Mouse (Mus musculus): ENCODE measurements at regions not wholly inside any gene's neighbourhood (a gene's known extent, or its start where the extent isn't known, plus 50 kb on each side); places are given as distances from the start of the nearest gene placed in this dataset.

DNA sequence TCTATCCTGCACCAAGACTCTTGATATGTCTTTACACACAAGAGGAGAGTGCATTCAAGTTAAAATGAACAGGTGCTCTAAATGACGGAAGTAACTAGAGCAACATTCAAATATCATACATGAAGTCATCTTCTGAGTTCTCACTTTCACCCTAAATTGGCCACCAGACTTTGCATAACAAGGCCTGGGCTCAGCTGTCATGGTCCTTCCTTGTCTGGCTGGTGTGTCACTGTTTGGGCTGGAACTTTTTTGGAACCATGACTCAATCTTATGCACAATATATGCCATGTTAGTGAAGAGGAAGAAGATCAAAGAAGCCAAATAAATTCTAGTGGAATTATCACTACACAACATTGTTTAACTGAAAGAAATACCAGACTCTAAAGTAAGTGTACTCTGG is 318.7 kb upstream of the BB014433 start:
- DNase-seq (ENCODE audit: extremely low read depth, low read depth, low spot score) = no peak
- no peak overlapping the region for H3K4me3 ChIP-seq (ENCODE audit: insufficient read depth, low read depth, low read length)
- 86% methylated on average over 1 of the region's 1 CpGs for whole genome bisulfite sequencing

DNA sequence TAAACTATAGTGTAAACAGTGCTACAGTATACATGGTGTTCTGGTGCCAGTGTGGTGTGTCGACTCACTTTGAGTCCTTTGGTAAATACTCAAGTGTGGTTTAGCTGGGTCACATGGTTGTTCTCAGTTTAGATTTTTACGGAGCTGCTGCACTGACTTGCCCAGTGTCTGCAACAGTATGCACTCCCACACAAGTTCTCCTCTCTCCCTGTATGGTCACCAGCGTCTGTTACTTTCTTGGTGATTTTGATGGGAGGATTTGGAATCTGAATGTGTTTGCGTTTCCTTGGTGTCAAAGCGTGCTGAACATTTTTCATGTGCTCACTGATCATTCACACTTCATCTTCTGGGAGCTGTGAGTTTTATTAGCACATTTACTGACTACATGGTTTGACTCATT is 298.3 kb upstream of the BB014433 start:
- no peak for TF ChIP-seq CTCF (IDR thresholded peaks at IDR 0.05; ENCODE audit: low read depth, low read length)
- DNase-seq (ENCODE audit: extremely low read depth, low read depth, low spot score) = no peak
- Histone ChIP-seq H3K4me1 (ENCODE audit: control insufficient read depth, insufficient read depth, low read length) (no peaks in the 10 kb centered on the region), H3K27ac (replicated peaks; ENCODE audit: insufficient read depth, low read depth, low read length) (no peak overlapping the region), H3K79me2 (ENCODE audit: control insufficient read depth, insufficient read depth, low read length) (no peaks in the 10 kb centered on the region), H3K4me3 (ENCODE audit: insufficient read depth, low read depth, low read length) (no peak overlapping the region), H3K9ac (ENCODE audit: low read depth, low read length) (no peak overlapping the region), H3K36me3 (ENCODE audit: control insufficient read depth, insufficient read depth, low read length) (no peaks in the 10 kb centered on the region), H3K27me3 (ENCODE audit: control insufficient read depth, insufficient read depth, low read length) (no peaks in the 10 kb centered on the region)
- 75% methylated on average over 5 of the region's 5 CpGs for WGBS

More for the DNA sequence above, 318.7 kb upstream of the BB014433 start:
- no peaks in the 10 kb centered on the region for H3K79me2 ChIP-seq (ENCODE audit: control insufficient read depth, insufficient read depth, low read length)
- H3K27me3 ChIP-seq (ENCODE audit: control insufficient read depth, insufficient read depth, low read length) = no peaks in the 10 kb centered on the region
- H3K27ac ChIP-seq (replicated peaks; ENCODE audit: insufficient read depth, low read depth, low read length) = no peak overlapping the region
- H3K9ac ChIP-seq (ENCODE audit: low read depth, low read length) = no peak overlapping the region
- H3K4me1 ChIP-seq (ENCODE audit: control insufficient read depth, insufficient read depth, low read length) = no peaks in the 10 kb centered on the region
- H3K36me3 ChIP-seq (ENCODE audit: control insufficient read depth, insufficient read depth, low read length) = no peaks in the 10 kb centered on the region
- no peak for TF ChIP-seq CTCF (IDR thresholded peaks at IDR 0.05; ENCODE audit: low read depth, low read length)
- TF ChIP-seq POLR2A (IDR thresholded peaks at IDR 0.05; ENCODE audit: extremely low read depth, insufficient read depth, low read length) = no peak

DNA sequence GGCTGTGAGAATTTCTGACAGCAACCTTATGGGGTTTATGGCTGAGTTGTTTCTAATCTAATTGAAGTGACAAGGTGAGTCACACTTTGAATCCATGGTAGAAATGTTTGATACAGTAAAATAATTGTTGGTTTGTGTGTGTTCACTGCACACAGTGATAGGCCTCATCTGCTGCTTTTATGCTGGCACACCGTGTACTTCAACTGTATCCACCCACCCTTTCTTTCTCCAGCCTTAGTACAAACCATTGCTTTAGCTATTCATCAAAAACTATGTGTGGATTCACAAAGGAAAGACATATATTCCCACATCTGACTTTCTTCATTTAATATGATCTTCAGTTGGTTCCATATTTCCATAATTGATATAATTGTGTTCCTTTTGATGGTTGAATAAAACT is 297.7 kb upstream of the BB014433 start:
- DNase-seq (ENCODE audit: extremely low read depth, low read depth, low spot score) = no peak
- Histone ChIP-seq H3K36me3 (ENCODE audit: control insufficient read depth, insufficient read depth, low read length) (no peaks in the 10 kb centered on the region), H3K27me3 (ENCODE audit: control insufficient read depth, insufficient read depth, low read length) (no peaks in the 10 kb centered on the region), H3K27ac (replicated peaks; ENCODE audit: insufficient read depth, low read depth, low read length) (no peak overlapping the region), H3K9ac (ENCODE audit: low read depth, low read length) (no peak overlapping the region), H3K4me1 (ENCODE audit: control insufficient read depth, insufficient read depth, low read length) (no peaks in the 10 kb centered on the region), H3K79me2 (ENCODE audit: control insufficient read depth, insufficient read depth, low read length) (no peaks in the 10 kb centered on the region), H3K4me3 (ENCODE audit: insufficient read depth, low read depth, low read length) (no peak overlapping the region)
- TF ChIP-seq CTCF (IDR thresholded peaks at IDR 0.05; ENCODE audit: low read depth, low read length) (no peak), POLR2A (IDR thresholded peaks at IDR 0.05; ENCODE audit: extremely low read depth, insufficient read depth, low read length) (no peak)
- WGBS = 87% methylated on average over 1 of the region's 1 CpGs

DNA sequence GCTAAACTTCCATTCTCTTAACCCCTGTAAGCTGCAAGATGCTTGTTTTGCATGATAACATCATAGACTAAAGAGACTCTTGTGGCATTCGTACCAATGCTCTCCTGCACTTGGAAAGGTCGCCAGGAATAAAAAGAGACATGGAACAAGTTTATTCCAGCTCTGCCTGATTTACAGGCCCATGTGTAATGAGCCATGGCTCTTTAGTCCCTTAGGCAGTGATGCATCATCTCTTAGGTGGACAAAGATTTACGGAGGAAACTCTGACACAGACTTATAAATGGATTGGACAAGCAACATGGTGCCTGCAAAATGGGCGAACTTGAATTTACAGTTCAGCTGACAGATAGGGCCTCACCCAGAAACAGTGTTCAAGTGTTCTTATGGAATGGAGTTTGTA is 288.7 kb upstream of the BB014433 start:
- TF ChIP-seq POLR2A (IDR thresholded peaks at IDR 0.05; ENCODE audit: extremely low read depth, insufficient read depth, low read length) = no peak
- no peak for TF ChIP-seq CTCF (IDR thresholded peaks at IDR 0.05; ENCODE audit: low read depth, low read length)
- Histone ChIP-seq H3K27ac (replicated peaks; ENCODE audit: insufficient read depth, low read depth, low read length) (no peak overlapping the region), H3K36me3 (ENCODE audit: control insufficient read depth, insufficient read depth, low read length) (no peaks in the 10 kb centered on the region), H3K9ac (ENCODE audit: low read depth, low read length) (no peak overlapping the region), H3K27me3 (ENCODE audit: control insufficient read depth, insufficient read depth, low read length) (no peaks in the 10 kb centered on the region; the same call in 1 of the 2 replicates), H3K4me3 (ENCODE audit: insufficient read depth, low read depth, low read length) (no peak overlapping the region), H3K4me1 (ENCODE audit: control insufficient read depth, insufficient read depth, low read length) (no peaks in the 10 kb centered on the region), H3K79me2 (ENCODE audit: control insufficient read depth, insufficient read depth, low read length) (no peaks in the 10 kb centered on the region)
- no peak for DNase-seq (ENCODE audit: extremely low read depth, low read depth, low spot score)
- 83% methylated on average over 4 of the region's 4 CpGs for WGBS

DNA sequence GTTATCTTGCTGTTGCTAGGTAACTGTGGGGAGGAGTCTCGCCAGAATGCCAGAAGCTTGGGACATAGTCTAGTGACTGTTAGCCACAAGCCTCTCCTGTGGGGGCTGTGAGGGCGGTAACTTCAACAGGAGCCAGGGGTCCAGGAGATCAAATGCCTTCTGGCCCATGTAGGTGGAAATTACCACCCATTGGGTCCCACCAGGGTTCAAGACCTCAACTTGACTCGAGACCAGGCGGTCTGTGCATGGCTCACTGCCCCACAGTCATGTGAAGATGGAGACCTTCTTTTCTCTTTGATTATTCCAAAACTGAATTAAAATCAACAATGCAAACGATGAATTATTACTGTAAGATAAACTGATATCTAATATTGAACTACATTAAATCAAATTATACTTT is 281.4 kb upstream of the BB014433 start:
- no peak overlapping the region for H3K9ac ChIP-seq (ENCODE audit: low read depth, low read length)
- no peak overlapping the region for H3K4me3 ChIP-seq (ENCODE audit: insufficient read depth, low read depth, low read length)
- 0 out of 2 replicates have a peak, but pooled peaks cover 3% of the 10 kb centered on the region for H3K27me3 ChIP-seq (ENCODE audit: control insufficient read depth, insufficient read depth, low read length)
- H3K36me3 ChIP-seq (ENCODE audit: control insufficient read depth, insufficient read depth, low read length) = no peaks in the 10 kb centered on the region
- H3K27ac ChIP-seq (replicated peaks; ENCODE audit: insufficient read depth, low read depth, low read length) = no peak overlapping the region
- 28% methylated on average over 5 of the region's 5 CpGs for WGBS
- no peaks in the 10 kb centered on the region for H3K79me2 ChIP-seq (ENCODE audit: control insufficient read depth, insufficient read depth, low read length)
- no peaks in the 10 kb centered on the region for H3K4me1 ChIP-seq (ENCODE audit: control insufficient read depth, insufficient read depth, low read length)
- no peak for DNase-seq (ENCODE audit: extremely low read depth, low read depth, low spot score)
- TF ChIP-seq CTCF (IDR thresholded peaks at IDR 0.05; ENCODE audit: low read depth, low read length) = no peak
- no peak for TF ChIP-seq POLR2A (IDR thresholded peaks at IDR 0.05; ENCODE audit: extremely low read depth, insufficient read depth, low read length)

DNA sequence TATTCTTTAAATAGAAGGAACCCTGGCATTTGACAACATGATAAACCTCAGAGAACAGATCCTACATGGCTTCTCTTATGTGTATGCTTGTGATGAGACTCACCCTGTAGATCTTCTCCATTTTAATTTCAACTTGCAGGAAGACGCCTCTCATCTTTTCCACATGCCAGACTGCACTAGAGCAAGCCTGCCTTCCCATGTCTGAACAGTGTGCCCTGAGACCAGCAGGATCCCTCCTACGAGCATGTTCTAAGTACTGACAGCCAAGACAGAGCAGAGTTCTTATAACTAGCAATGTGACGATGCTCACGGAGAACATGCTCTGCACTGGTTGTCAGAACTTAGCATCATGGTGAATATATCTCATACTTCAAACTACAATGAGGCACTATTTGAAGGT is 277.5 kb upstream of the BB014433 start:
- no peak for TF ChIP-seq CTCF (IDR thresholded peaks at IDR 0.05; ENCODE audit: low read depth, low read length)
- TF ChIP-seq POLR2A (IDR thresholded peaks at IDR 0.05; ENCODE audit: extremely low read depth, insufficient read depth, low read length) = no peak
- H3K27ac ChIP-seq (replicated peaks; ENCODE audit: insufficient read depth, low read depth, low read length) = no peak overlapping the region
- H3K36me3 ChIP-seq (ENCODE audit: control insufficient read depth, insufficient read depth, low read length) = no peaks in the 10 kb centered on the region
- no peaks in the 10 kb centered on the region for H3K79me2 ChIP-seq (ENCODE audit: control insufficient read depth, insufficient read depth, low read length)
- no peak overlapping the region for H3K9ac ChIP-seq (ENCODE audit: low read depth, low read length)
- H3K4me1 ChIP-seq (ENCODE audit: control insufficient read depth, insufficient read depth, low read length) = no peaks in the 10 kb centered on the region
- H3K27me3 ChIP-seq (ENCODE audit: control insufficient read depth, insufficient read depth, low read length) = 0 out of 2 replicates have a peak, but pooled peaks cover 3% of the 10 kb centered on the region
- H3K4me3 ChIP-seq (ENCODE audit: insufficient read depth, low read depth, low read length) = no peak overlapping the region
- WGBS = 83% methylated on average over 4 of the region's 4 CpGs
- no peak for DNase-seq (ENCODE audit: extremely low read depth, low read depth, low spot score)

Measured in liver, adult 2 months (tissue).